Mouse (Mus musculus) urinary bladder, postnatal 10 days (tissue): ENCODE results near the gene Hsd17b12.

Experiments used
- DNase-seq: peaks from one replicate; pipeline ENCODE4 v3.0.0; 2022; ENCODE audit warnings: low spot score

The Hsd17b12 gene

DNA sequence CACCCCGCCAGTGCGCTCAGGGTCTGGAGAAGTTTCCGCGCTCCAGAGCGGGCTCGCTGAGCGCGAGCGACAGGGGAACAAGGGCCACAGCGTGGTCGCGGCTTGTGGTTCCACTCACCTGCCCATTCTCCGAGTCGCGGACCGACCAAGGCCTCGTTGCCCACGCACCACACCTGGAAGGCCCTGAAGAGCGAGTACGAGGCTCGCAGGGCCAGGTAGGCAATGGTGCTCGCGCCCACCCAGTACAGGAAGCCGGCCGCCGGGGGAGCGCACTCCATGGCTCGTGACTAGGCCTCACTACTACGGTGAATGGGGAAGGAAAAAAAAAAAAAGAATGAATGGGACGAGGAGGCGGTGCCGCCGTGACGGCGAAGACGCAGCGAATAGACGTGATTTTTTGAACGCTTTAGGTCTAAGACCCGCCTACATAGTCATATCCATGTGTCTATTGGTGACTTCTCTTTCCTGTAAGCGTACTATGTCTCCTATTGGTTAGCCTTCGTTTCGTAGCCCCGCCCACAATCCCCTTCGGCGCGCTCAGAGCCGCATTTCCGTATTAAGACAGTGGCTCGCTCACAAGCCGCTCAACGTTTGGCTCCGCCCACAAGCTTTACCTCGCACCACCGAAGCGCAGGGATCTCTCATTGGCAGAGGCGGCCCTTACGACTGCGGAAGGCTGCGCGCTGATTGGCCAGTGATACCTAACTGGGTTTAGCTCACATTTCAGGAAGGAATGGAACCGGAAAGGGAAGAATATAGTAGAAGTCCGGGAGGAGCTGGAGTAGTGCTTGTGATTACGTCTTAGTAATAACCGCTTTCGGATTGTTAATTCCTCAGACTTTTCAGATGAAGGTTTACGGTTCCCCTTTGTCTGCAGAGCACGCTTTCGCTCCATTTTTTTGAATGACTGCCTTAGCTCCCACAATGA, at the start of gene Hsd17b12:
Gene Hsd17b12 (minus strand): TSS at position 373 of the 928 bp plus-strand sequence.
- DNase-seq = peak; percentile 93

DNA sequence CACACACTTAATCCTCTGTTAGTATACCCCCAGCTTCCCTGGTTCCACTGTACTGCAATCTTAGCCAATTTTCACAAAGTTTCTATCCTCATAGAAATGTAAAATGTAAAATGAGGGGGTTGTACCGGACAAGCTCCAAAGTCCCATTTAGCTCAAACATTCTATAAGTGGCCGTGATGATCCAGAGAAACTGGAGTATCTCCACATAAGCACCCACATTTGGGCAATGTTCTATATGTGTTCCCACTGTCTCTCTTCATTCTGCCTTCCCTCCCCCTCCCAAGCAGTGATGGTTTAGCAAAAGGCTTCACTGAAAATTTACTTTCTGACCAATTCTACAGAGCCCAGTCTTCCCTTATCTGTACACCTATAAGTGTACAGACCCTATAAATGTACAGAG, 27.1 kb upstream of the Hsd17b12 start:
- DNase-seq = no peak

DNA sequence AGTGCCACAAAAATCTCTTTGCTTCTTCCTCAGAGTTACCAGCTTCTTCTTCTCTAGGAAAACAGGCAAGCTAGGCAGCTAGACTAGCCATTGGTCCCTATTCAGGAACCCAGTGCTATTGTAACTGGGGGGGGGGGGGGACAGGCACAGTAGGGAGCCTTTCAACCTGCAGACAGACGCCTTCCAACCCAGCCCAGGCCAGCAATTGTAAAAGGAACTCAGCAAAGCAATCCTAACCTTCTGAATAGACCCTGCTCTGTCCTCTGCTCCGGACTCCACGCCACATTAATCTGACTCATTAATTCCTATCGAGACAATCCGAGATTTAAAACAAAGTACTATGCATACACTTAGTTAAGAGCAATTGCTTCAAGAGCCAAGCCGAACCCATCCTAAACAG, 26.4 kb upstream of the Hsd17b12 start:
- DNase-seq = no peak

DNA sequence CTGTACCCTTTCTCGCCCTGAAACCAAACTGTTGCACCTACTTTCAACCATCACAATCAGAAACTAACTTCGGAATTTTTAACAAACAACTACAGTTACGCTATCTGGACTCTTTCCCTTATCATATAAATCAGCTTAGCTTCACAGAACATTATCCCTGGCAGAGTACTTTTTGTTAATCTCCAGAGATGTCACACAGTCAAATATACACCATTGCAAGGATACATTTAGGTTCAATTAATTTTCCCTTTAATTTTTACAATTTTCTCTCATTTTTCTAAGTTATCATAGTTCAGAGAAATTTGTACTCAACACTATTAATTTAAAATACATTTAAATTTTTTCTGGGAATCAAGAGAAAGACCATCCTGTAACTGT, 21.3 kb upstream of the Hsd17b12 start:
- DNase-seq = no peak

DNA sequence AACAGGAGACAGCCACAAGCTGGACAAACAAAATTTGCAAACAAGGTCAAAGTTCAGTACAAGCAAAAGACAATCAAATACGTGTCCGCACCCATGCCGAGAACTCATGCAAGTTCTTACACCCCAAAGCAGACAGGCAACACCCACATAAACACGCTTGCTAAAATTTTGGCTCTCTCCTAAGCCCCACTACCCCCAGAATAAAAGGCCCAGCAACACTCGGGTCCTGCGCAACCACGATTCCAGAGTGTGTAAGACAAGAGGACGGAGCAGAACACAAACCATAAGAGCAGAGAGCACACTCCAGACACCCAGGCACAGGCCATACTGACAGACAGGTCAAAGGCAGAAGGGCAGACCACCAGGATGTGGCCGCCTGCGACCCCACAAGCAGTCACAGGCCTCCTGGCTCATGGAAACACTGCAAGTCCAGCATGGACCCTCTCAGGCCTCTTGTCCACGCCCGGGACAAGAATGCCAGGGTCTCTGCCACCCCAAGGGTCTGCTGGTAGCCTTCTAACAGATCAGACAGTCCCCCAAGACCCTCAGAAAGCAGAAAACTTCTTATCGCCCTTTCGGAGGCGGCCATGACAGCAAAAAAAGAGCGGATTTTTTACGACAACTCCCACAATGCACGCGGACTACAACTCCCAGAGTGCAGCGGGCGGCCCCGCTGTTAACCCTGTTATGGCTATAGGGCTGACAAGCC, 20.7 kb upstream of the Hsd17b12 start:
- peak; percentile 61 for DNase-seq

DNA sequence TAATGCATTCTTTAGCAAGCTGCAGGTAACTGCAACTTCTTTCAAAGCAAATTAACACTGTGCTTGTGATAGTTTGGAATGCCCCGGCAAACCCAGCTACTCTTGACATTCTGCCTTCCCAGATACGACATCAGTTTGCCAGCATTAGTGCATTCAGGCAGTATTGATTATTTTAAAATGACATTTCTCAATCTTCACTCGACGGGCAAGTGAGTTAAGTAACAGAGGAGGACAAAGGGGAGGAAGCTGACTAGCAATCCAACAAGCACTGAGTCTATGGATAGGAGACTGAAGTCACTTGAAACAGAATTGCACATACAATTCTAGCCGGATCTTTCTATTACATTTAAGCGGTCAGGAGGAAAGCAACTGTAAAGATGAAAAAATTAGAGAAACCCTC, 19.5 kb upstream of the Hsd17b12 start:
- DNase-seq = no peak

DNA sequence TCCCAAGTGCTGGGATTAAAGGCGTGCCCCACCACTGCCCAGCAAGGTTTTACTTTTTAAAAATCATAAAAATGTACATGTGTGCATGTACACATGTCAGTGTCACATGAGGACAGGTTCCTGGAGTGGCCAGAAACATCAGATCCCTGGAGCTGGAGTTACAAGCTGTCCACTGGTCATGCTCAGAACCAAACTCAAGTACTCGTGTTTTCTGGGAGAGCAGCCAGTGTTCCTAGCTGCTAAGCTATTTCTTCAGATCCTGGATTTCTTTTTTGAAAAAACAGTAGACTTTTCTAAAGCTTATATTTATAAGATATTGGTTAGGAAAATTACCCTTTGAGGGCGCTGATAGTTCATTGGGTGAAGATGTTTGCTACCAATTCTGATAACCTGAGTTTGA, 18.6 kb upstream of the Hsd17b12 start:
- DNase-seq = no peak

DNA sequence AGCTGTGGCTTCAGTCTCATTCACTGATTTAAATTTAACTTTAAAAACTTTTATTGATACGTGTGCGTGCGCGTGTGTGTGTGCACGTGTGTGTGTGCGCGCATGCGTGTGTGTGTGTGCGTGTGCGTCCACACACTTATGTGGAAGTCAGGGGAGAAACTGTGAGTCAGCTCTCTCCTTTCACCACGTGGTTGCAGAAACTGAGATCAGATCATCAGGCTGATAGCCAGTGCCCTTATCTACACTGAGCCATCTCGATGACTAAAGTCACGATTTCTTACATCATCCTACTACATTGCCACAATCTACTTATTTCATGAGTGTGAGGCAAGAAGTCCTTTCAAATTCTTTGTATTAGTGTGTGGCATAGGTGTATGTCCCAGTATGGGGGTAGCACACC, 15.8 kb upstream of the Hsd17b12 start:
- DNase-seq = no peak

DNA sequence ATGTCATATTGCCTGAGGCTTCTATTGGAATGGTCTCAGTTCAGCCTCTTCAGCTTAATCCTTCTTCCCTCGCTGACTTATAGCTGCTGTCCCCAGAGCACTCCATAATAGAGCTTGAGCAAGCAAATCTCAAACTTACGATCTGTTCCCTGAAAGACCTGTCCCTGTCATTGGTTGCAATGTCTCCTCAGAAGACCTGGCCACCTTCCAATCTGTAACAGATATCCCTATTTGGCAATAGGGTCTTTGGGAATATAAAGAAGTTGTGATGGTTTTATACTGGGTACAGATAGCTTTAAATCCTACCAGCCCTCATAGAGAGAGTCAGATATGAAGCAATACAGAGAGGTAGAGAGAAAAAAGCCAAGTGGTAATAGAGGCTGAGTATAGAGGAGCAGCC, 5.4 kb upstream of the Hsd17b12 start:
- DNase-seq = no peak

DNA sequence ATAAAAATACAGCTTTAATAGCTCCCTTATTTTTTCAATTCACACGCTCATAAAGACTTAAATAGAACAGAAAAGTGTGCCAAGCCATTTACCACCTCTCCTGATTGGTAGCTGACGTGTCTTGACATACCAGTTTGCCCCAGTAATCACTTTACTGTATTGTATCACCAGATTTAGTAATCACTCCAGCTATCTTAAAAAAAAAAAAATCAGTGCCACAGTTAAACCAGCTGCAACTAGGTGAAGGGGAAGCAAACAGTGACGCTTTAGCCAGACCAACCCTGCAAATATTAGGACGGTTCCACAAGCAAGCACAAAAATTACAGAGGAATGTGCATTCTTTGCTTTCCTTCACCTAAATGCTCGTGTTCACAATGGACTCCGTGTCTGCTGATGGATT, 4.4 kb upstream of the Hsd17b12 start:
- no peak for DNase-seq

DNA sequence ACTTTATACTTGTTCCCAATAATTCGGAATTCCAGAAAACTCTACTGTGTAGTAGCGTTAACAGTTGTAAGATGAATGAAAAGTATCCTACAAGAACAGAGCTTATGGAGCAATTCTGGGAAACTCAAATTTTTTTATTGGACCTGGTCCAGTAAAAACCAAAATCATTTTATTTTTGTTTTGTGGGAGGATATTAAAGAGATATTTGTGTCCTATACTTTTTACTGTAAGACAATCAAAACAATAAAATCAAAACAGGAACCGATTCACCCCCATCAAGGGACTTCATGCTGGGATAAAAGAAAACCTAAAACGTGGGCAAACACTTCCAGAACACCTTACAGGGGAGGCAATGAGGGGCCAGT, 738 bp upstream of the Hsd17b12 start:
- no peak for DNase-seq

DNA sequence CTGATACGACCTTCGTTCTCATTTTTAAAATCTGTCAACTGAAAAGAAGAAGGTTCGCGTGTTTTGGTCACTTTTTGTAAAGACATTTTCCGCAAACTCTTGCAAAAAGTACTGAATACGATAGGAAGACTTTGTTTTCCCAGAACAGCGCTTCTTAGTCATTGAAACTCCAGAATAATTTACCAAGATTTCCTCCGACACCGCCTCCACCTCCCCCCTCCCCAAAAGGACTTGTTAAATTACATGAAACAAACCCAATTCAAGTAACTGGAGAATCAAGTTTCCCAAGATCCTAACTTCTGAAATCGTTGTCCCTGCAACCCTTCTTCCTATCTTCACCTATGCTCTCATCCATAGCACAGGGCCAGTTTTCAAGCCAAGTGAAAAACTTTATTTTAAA, 713 bp downstream of the Hsd17b12 start:
- no peak for DNase-seq

DNA sequence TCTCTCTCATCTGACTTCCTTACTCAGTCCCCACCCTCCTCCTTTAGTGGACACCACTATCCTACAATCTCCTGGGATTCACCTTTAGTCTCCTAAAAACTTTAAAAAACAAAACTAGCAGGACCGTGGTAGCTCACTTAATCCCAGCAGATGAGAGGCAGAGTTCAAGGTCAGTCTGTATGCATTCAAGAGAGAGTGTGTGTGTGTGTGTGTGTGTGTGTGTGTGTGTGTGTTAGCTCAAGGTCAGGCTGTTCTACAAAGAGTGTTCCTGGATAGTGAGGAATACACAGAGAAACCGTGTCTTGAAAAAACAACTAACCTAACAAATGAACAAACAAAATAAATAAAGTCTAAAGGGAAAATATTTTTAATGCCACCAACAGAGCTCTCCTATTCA, 12.6 kb downstream of the Hsd17b12 start:
- no peak for DNase-seq

DNA sequence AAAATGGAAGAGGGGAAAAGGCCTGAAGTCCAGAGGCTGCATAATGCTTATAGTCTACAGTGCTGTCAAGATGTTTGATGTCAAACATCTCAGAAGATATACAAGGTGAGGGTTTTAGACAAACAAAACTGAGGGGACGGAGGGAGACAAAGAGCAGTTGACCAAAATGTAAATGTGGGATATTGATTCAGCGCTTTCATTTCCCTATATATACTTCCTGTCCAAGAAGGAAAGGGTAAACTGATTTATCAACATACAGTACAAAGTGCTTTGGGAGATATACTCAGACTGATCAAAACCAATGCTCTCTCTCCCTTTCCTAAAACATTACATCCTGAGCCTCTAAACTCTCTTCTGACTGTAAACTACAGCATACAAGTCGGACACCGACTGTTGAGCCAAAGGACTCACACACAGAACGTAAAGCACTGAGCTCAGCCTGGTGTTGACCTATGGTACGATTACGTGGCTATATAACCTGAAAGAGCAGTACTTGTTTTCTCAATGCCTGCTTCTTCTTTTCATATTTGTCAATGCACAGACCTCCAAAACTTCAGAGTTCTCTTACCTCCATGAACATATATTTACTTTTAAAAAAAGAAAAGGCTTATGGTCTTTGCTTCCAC, 13.1 kb downstream of the Hsd17b12 start:
- no peak for DNase-seq

DNA sequence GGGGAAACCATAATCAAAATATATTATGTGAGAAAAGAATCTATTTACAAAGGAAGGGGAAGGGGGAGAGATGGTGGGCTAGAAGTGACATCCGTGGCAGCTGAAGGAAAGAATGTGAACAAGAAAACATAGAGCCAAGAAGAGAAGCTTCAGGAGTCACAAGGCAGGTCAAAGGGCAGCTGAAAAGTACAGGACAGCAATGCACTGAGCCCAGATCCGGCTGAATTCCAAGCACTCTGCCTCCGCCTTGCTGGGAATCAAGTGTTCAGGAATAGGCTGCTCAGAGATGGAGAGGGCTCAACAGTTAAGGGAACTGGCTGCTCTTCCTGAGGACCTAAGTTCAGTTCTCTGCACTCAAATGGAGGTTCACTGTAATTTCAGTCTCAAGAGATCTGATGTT, 16.5 kb downstream of the Hsd17b12 start:
- no peak for DNase-seq

DNA sequence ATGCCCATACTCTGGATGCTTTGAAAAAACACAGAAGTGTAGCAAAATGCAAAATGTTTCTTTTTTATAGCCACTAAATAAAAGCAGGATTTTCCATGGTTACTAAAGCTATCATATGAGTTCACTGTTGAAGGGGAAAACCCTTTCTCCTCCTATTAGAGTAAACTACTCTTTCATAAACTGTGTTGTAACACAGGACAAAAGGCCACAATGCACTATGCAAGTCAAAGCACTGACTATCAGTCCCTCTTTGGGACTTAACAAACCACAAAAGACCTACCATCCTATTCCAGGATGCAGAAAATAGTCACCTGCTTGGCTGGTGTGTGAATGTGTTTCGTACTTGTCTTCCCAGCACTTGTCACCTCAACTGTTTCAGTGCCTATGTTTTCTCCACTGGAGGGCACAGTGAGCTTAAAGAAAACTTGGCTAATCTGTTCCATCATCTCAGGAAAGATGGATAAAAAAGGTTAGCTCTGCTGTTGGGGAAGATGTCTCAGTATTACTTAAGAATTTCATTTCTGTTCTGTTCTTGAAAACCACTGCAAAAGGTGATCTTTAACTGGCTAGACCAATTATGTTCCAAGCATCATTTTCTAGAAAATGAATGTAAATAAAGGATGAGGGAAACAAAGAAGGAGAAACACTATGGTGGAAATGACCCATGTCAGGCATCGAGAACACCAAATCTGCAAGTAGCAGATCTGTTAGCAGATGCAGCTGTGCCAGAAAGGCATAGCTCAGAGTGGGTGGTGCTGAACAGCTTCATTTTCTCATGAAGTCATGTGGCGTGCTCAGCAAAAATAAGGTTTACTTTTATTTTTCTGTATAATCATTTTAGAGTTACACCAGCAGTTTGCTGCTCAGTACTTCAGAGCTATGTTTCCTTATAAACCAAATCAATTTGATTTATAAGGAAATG, 19.0 kb downstream of the Hsd17b12 start:
- DNase-seq = no peak

DNA sequence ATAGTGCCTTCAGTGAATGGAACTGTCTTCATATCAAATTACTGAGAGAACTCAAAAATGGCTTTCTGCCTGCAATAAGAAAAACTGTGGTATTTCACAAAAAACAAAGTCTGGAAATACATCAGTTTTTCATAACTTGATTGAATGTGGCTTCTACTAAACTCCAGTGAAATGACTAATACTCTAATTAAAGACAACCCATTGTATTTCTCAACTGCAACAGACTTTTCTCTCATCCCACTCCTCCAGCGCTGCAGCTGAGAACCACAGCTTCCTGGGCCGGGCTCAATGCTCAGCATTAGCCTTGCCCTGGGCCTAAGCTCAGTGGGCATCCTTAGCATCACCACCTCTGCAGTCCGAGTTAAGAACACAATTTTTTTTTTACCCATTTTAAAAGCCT, 20.9 kb downstream of the Hsd17b12 start:
- no peak for DNase-seq

DNA sequence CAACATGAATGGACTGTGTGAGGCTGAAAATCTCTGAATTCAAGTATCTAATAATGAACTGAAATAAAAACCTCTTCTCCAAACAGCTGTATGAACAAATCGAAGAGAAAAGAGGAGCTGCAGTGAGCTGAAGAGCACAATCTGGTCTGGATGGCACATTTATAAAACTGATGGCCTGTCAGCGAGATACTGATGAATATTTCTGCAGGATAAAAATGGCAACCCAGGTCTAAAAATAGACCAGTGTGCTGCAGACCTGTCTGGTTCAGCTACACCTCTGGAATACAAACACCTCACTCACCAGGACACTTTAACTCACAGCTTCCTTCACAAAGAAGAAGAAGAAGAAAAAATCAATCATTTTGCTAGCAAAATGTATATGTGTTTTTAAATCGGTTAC, 29.3 kb downstream of the Hsd17b12 start:
- no peak for DNase-seq

DNA sequence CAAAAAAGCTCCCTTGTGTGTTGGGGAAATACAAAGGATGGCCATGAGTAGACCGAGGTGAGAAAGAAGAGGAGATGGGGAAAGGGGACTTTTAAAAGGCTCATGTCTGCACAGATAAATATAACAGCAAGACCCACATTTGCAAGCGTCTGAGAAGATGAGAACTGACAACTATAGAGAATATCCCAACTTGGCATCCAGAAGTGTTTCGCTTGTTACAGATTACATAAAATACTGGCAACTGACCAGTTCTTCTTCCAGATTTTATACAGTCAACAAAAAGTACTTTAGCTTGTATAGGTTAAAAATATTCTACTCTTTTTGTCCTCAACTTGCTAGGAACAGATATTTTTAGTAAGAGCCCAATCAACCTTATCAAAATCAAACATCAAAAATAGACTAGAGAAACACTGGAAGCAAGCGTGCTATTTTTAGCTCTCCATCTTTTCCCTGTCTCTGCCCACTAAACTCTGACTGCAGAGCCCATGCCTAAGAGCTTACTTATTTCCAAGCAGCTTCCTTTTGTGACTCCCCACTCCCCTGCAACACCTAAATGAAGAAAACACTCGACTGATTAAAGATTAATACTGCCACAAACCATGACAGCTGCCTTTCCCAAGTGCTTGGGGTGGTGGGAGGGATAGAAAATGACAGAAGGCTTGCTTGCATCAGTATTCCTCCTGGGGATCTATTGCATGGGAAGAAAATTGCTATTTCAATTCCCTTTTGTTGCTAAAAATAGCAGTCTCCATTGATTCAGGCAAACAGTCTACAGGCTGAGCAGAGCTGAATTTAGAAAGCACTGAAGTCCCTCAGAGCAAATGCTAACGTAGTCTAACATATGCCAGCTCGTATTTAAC, 35.4 kb downstream of the Hsd17b12 start:
- DNase-seq = no peak

DNA sequence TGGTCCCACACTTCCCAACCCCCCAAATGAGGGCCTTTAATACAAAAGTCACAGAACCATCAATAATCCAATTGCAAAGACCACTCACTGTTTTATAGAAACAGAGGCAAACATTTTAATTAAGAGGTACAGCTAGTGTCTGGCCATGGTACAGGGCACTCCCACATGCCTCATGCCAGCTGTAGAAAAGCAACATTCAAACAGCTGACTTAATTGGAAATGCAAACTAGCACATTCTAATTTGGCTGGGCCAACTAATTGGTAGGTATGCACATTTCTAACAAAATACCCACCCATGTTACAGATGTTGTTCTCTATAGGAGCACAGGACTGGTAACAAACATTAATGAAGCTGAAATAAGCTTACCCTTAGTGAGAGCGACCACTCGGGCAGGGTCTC, 54.0 kb downstream of the Hsd17b12 start:
- DNase-seq = no peak

DNA sequence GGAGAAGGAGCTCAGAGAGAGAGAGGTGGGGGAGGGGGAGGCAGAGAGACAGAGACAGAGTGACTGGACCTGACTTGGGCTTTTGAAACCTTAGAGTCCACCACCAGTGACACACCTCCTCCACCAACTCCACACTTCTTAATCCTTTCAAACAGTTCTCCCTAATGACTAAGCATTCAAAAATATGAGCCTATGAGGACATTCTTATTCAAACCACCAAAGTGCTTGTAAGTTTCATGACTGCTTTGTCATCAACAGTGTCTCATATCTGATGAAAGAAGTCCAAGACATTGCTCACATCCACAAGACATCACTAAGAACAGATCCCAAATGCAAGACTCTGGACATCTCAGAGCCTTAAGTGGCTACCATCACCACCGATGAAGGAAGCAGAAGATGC, 67.9 kb downstream of the Hsd17b12 start:
- no peak for DNase-seq
